In the genomic region with DNA sequence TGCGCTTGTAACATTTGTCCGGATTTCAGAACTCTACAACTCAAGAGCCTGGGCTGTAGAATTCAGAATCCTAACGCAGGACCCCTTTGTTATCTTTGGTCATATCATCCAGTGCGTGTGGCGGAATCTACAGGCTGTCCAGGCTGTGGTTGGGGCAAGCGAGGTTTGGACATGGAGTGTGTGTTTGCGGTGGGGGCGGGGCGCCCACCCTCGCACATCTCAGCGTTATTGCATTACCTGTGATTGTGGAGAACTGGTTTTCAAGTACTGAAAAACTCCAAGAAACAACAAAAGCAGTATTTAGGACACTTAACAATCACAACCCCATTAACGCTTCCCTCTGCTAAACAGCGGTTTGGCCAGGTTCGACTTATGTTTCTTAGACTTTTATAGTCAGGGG, we compare ENCODE assay signal across 8 mouse cellular contexts. TPM values are rescaled to one million over a fixed set of nuclear protein-coding genes. Genes with fewer than 3 reads are reported as not detected.
DNase-seq lines count a peak whose midpoint lies in the region; ATAC-seq and TF ChIP-seq lines count a peak whose summit lies in the region.

No protein-coding gene starts in this region.

- ATAC-seq in lung, postnatal 0 days = no peak
- ATAC-seq in forebrain, embryonic 15.5 days (replicated peaks) = no peak
- no peak for ATAC-seq in liver, embryonic 12.5 days
- ATAC-seq in stomach, embryonic 16.5 days (ENCODE audit: insufficient read depth, low FRiP score) = no peak
- no peak for ATAC-seq in CD4-positive, CD25-positive, alpha-beta regulatory T cell, adult 4 months

- TF ChIP-seq CTCF in lung, postnatal 0 days (IDR thresholded peaks at IDR 0.05) = no peak

- peak overlapping the region; percentile 39 for H3K9ac ChIP-seq in lung, postnatal 0 days (replicated peaks; ENCODE audit: low read depth)
- H3K9ac ChIP-seq in forebrain, embryonic 15.5 days (replicated peaks) = peak overlapping the region; percentile 65
- H3K9ac ChIP-seq in liver, embryonic 12.5 days = peak overlapping the region; percentile 71
- peak overlapping the region; percentile 79 for H3K9ac ChIP-seq in stomach, embryonic 16.5 days (ENCODE audit: low read length)

- H3K27ac ChIP-seq in lung, postnatal 0 days (ENCODE audit: low read length) = peak overlapping the region; percentile 78
- peak overlapping the region; percentile 90 for H3K27ac ChIP-seq in forebrain, embryonic 15.5 days (replicated peaks)
- no peak overlapping the region for H3K27ac ChIP-seq in liver, embryonic 12.5 days
- peak overlapping the region; percentile 73 for H3K27ac ChIP-seq in stomach, embryonic 16.5 days (ENCODE audit: low read length)

- no peak for DNase-seq in lung, postnatal 0 days (ENCODE audit: low spot score)
- DNase-seq in lung, postnatal 4 days = no peak
- DNase-seq in cerebellum, adult 9-11 months = peak; percentile 58
- no peak for DNase-seq in right cerebral cortex, adult 2 months (ENCODE audit: low spot score in 2 of 2)

- no peaks in the 10 kb centered on the region for H3K27me3 ChIP-seq in lung, postnatal 0 days (replicated peaks; ENCODE audit: insufficient read depth, low read length)
- no peaks in the 10 kb centered on the region for H3K27me3 ChIP-seq in forebrain, embryonic 15.5 days
- H3K27me3 ChIP-seq in liver, embryonic 12.5 days (replicated peaks) = peaks cover 7% of the 10 kb centered on the region; the same call in 1 of the 2 replicates
- H3K27me3 ChIP-seq in stomach, embryonic 16.5 days (ENCODE audit: control insufficient read depth, insufficient read depth, low read length) = no peaks in the 10 kb centered on the region

- TF ChIP-seq EP300 in lung, postnatal 0 days (IDR thresholded peaks at IDR 0.05) = no peak

- H3K36me3 ChIP-seq in lung, postnatal 0 days (ENCODE audit: insufficient read depth, low read length) = no peaks in the 10 kb centered on the region
- H3K36me3 ChIP-seq in forebrain, embryonic 15.5 days = no peaks in the 10 kb centered on the region
- no peaks in the 10 kb centered on the region for H3K36me3 ChIP-seq in liver, embryonic 12.5 days
- H3K36me3 ChIP-seq in stomach, embryonic 16.5 days (ENCODE audit: control insufficient read depth, insufficient read depth, low read length) = no peaks in the 10 kb centered on the region

- H3K4me2 ChIP-seq in lung, postnatal 0 days (replicated peaks; ENCODE audit: low read depth, low read length) = peak overlapping the region; percentile 72
- peak overlapping the region; percentile 86 for H3K4me2 ChIP-seq in forebrain, embryonic 15.5 days (replicated peaks)
- peak overlapping the region; percentile 100 for H3K4me2 ChIP-seq in liver, embryonic 12.5 days
- peak overlapping the region; percentile 92 for H3K4me2 ChIP-seq in stomach, embryonic 16.5 days (ENCODE audit: low read depth, low read length)

- no peaks in the 10 kb centered on the region for H3K9me3 ChIP-seq in lung, postnatal 0 days (ENCODE audit: low read length)
- H3K9me3 ChIP-seq in forebrain, embryonic 15.5 days = no peaks in the 10 kb centered on the region
- H3K9me3 ChIP-seq in liver, embryonic 12.5 days (replicated peaks) = no peaks in the 10 kb centered on the region
- H3K9me3 ChIP-seq in stomach, embryonic 16.5 days (replicated peaks; ENCODE audit: control insufficient read depth, low read length) = no peaks in the 10 kb centered on the region

- H3K4me1 ChIP-seq in lung, postnatal 0 days (ENCODE audit: insufficient read depth, low read depth, low read length) = peaks cover 8% of the 10 kb centered on the region; the same call in 1 of the 2 replicates
- peaks cover 21% of the 10 kb centered on the region for H3K4me1 ChIP-seq in forebrain, embryonic 15.5 days
- H3K4me1 ChIP-seq in liver, embryonic 12.5 days = peaks cover 26% of the 10 kb centered on the region
- peaks cover 11% of the 10 kb centered on the region for H3K4me1 ChIP-seq in stomach, embryonic 16.5 days (ENCODE audit: control insufficient read depth, insufficient read depth, low read length)

- 2% methylated on average over 14 of the region's 14 CpGs for WGBS in lung, postnatal 0 days
- WGBS in forebrain, embryonic 15.5 days = 3% methylated on average over 14 of the region's 14 CpGs
- WGBS in liver, embryonic 12.5 days (ENCODE audit: insufficient replicate concordance) = 4% methylated on average over 14 of the region's 14 CpGs
- 4% methylated on average over 14 of the region's 14 CpGs for WGBS in stomach, embryonic 16.5 days

- H3K4me3 ChIP-seq in lung, postnatal 0 days (ENCODE audit: low read depth, low read length) = peak overlapping the region; percentile 79
- H3K4me3 ChIP-seq in forebrain, embryonic 15.5 days = peak overlapping the region; percentile 69
- peak overlapping the region; percentile 87 for H3K4me3 ChIP-seq in liver, embryonic 12.5 days
- H3K4me3 ChIP-seq in stomach, embryonic 16.5 days (replicated peaks; ENCODE audit: low read length) = peak overlapping the region; percentile 87

RNA-seq across cellular contexts. Expression of a gene that starts 9.1 kb away (rescaled TPM):
- polyA plus RNA-seq in lung, postnatal 0 days (2015; fragmentation: Nextera tagmentation; extraction: Ambion mirVana) = 13.7 and 14.7 TPM in 2 replicates
- polyA plus RNA-seq in forebrain, embryonic 15.5 days (2015; fragmentation: Nextera tagmentation; extraction: Ambion mirVana) = 41.5 and 45.3 TPM in 2 replicates
- polyA plus RNA-seq in liver, embryonic 12.5 days (2016; fragmentation: Nextera tagmentation; extraction: Ambion mirVana) = 5.5 and 6.4 TPM in 2 replicates
- polyA plus RNA-seq in stomach, embryonic 16.5 days (2015; fragmentation: Nextera tagmentation; extraction: Ambion mirVana) = 19.3 and 20.7 TPM in 2 replicates
- 10 to 100 TPM; 14.7 to 15.1 TPM for polyA plus RNA-seq in CD4-positive, CD25-positive, alpha-beta regulatory T cell, adult 4 months (2017; shearing (Covaris generic))
